Mouse (Mus musculus) heart, embryonic 14.5 days (tissue): ENCODE data around the gene Lce1g. TPM values are rescaled to one million over a fixed set of nuclear protein-coding genes. Genes with fewer than 3 reads are reported as not detected.

ENCODE experiments used
- ATAC-seq: fragments of 200-750 bp; cut with Nextera tagmentation; 2 replicates; pipeline ENCODE4 v1.8.0; 2017; ENCODE audit warnings: low read depth, moderate TSS enrichment; ENCODE audit not compliant: insufficient number of reproducible peaks, insufficient read depth, low FRiP score
- H3K27ac ChIP-seq, 2 experiments: fragments of 200-500 bp in 1 of 2; fragments of 300-500 bp in 1 of 2; sonication (generic) in 1 of 2; replicated peaks in 1 of 2; 2 replicates each; pipeline ENCODE4 v1.5.1; 2012 to 2014; ENCODE audit warnings: low read depth in 2 of 2, low read length in 2 of 2, control low read depth in 1 of 2, mild to moderate bottlenecking in 1 of 2, mixed read lengths in 1 of 2; ENCODE audit not compliant: control insufficient read depth in 1 of 2, insufficient read depth in 1 of 2
- H3K27me3 ChIP-seq: fragments of 300-500 bp; sonication (generic); 2 replicates; pipeline ENCODE4 v1.6.1; 2014; ENCODE audit warnings: mild to moderate bottlenecking, low read length, control low read depth; ENCODE audit not compliant: control insufficient read depth, insufficient read depth
- H3K36me3 ChIP-seq: fragments of 300-500 bp; sonication (generic); 2 replicates; pipeline ENCODE4 v1.6.1; 2014; ENCODE audit warnings: mild to moderate bottlenecking, control low read depth, low read length, mixed read lengths; ENCODE audit not compliant: control insufficient read depth, insufficient read depth
- H3K4me1 ChIP-seq, 2 experiments: fragments of 200-500 bp in 1 of 2; fragments of 300-500 bp in 1 of 2; sonication (generic) in 1 of 2; 2 replicates each; pipeline ENCODE4 v1.6.1; 2012 to 2014; ENCODE audit warnings: low read length in 2 of 2, control low read depth in 1 of 2, mixed read lengths in 1 of 2; ENCODE audit not compliant: control insufficient read depth in 2 of 2, insufficient read depth in 2 of 2
- H3K4me2 ChIP-seq: fragments of 300-500 bp; sonication (generic); 2 replicates; pipeline ENCODE4 v1.6.1; 2014; ENCODE audit warnings: mild to moderate bottlenecking, low read length
- H3K4me3 ChIP-seq, 2 experiments: fragments of 200-500 bp in 1 of 2; fragments of 300-500 bp in 1 of 2; sonication (generic) in 1 of 2; 2 replicates each; pipeline ENCODE4 v1.5.1; 2012 to 2014; ENCODE audit warnings: low read length in 2 of 2, mild to moderate bottlenecking in 2 of 2, control low read depth in 1 of 2, low read depth in 1 of 2, moderate library complexity in 1 of 2; ENCODE audit not compliant: control insufficient read depth in 1 of 2, insufficient read depth in 1 of 2
- H3K9ac ChIP-seq: fragments of 300-500 bp; sonication (generic); 2 replicates; pipeline ENCODE4 v1.6.1; 2014; ENCODE audit warnings: mild to moderate bottlenecking, low read length
- H3K9me3 ChIP-seq: fragments of 300-500 bp; sonication (generic); 2 replicates; pipeline ENCODE4 v1.6.1; 2016; ENCODE audit warnings: low read length, control low read depth; ENCODE audit not compliant: control insufficient read depth
- WGBS: fragments of 180-500 bp; shearing (Covaris S2); extraction: QIAGEN DNeasy Blood & Tissue Kit; methylation state at CpG from one replicate; pipeline ENCODE4 v1.1.7; 2014; 5-methylcytosine and 5-hydroxymethylcytosine counted together
- polyA plus RNA-seq: library from polyadenylated mRNA; unstranded; fragments of >200 nt; fragmentation: Nextera tagmentation; extraction: Ambion mirVana; gene quantifications from 2 replicates; pipeline ENCODE4 v1.2.1, GENCODE M21; 2014

The Lce1g gene
- polyA plus RNA-seq = not detected in 2 replicates

GRCm38 (mm10) chr3:92752238-92752637, at the start of gene Lce1g:
TSS of gene Lce1g (minus strand) at chr3:92752338.
- Histone ChIP-seq H3K27me3 (no peaks in the 10 kb centered on the region), H3K9me3 (no peaks in the 10 kb centered on the region), H3K4me2 (no peak within 1 kb of the TSS), H3K27ac (no peak within 1 kb of the TSS), H3K36me3 (no peaks in the 10 kb centered on the region), H3K4me3 (no peak within 1 kb of the TSS), H3K4me1 (no peaks in the 10 kb centered on the region), H3K9ac (no peak within 1 kb of the TSS)
- no peak for ATAC-seq
- 78% methylated on average over 1 of the region's 1 CpGs for WGBS

GRCm38 (mm10) chr3:92790414-92790813, 38.3 kb upstream of the Lce1g start, which contains the start of gene Lce1j:
TSS of gene Lce1j (minus strand) at chr3:92790514.
- no peak within 1 kb of the TSS for H3K9ac ChIP-seq
- H3K27me3 ChIP-seq = no peaks in the 10 kb centered on the region
- H3K4me1 ChIP-seq = no peaks in the 10 kb centered on the region
- H3K36me3 ChIP-seq = no peaks in the 10 kb centered on the region
- H3K9me3 ChIP-seq = no peaks in the 10 kb centered on the region
- no peak within 1 kb of the TSS for H3K4me3 ChIP-seq
- H3K27ac ChIP-seq = no peak within 1 kb of the TSS
- 70% methylated on average over 1 of the region's 1 CpGs for WGBS
- H3K4me2 ChIP-seq = no peak within 1 kb of the TSS
- ATAC-seq = no peak

- no peaks in the 10 kb centered on the region for H3K9me3 ChIP-seq
- H3K4me2 ChIP-seq = no peak within 1 kb of the TSS
- 72% methylated on average over 1 of the region's 1 CpGs for WGBS
- H3K9ac ChIP-seq = no peak within 1 kb of the TSS
- H3K27me3 ChIP-seq = no peaks in the 10 kb centered on the region
- no peak within 1 kb of the TSS for H3K4me3 ChIP-seq
- H3K36me3 ChIP-seq = no peaks in the 10 kb centered on the region
- no peak for ATAC-seq
- H3K27ac ChIP-seq = no peak within 1 kb of the TSS
- H3K4me1 ChIP-seq = no peaks in the 10 kb centered on the region
Observed at GRCm38 (mm10) chr3:92778799-92779198, 26.7 kb upstream of the Lce1g start, which contains the start of gene Lce1i. TSS of gene Lce1i (minus strand) at chr3:92778899.

- Histone ChIP-seq H3K4me3 (no peak overlapping the region), H3K27ac (no peak overlapping the region), H3K9me3 (no peaks in the 10 kb centered on the region), H3K4me1 (no peaks in the 10 kb centered on the region), H3K4me2 (no peak overlapping the region), H3K27me3 (no peaks in the 10 kb centered on the region), H3K9ac (no peak overlapping the region), H3K36me3 (no peaks in the 10 kb centered on the region)
- WGBS = 17% methylated on average over 3 of the region's 3 CpGs
- no peak for ATAC-seq
Observed at GRCm38 (mm10) chr3:92771573-92771972, 19.4 kb upstream of the Lce1g start.

GRCm38 (mm10) chr3:92764965-92765364, 12.8 kb upstream of the Lce1g start, which contains the start of gene Lce1h:
TSS of gene Lce1h (minus strand) at chr3:92765065.
- Histone ChIP-seq H3K4me2 (no peak within 1 kb of the TSS), H3K4me3 (no peak within 1 kb of the TSS), H3K9ac (no peak within 1 kb of the TSS), H3K36me3 (no peaks in the 10 kb centered on the region), H3K9me3 (no peaks in the 10 kb centered on the region), H3K4me1 (no peaks in the 10 kb centered on the region), H3K27me3 (no peaks in the 10 kb centered on the region), H3K27ac (no peak within 1 kb of the TSS)
- no peak for ATAC-seq
- WGBS = 70% methylated on average over 1 of the region's 1 CpGs

GRCm38 (mm10) chr3:92753197-92753596, 1.1 kb upstream of the Lce1g start:
- 41% methylated on average over 3 of the region's 3 CpGs for WGBS
- H3K4me2 ChIP-seq = no peak overlapping the region
- ATAC-seq = no peak

GRCm38 (mm10) chr3:92738996-92739395, 13.1 kb downstream of the Lce1g start, which contains the start of gene Gm38119:
TSS of gene Gm38119 (minus strand) at chr3:92739096.
- Histone ChIP-seq H3K9ac (no peak within 1 kb of the TSS), H3K36me3 (no peaks in the 10 kb centered on the region), H3K4me1 (no peaks in the 10 kb centered on the region), H3K4me3 (no peak within 1 kb of the TSS), H3K27ac (no peak within 1 kb of the TSS), H3K27me3 (no peaks in the 10 kb centered on the region), H3K4me2 (no peak within 1 kb of the TSS), H3K9me3 (no peaks in the 10 kb centered on the region)
- 54% methylated on average over 1 of the region's 1 CpGs for WGBS
- no peak for ATAC-seq

More at GRCm38 (mm10) chr3:92753197-92753596, 1.1 kb upstream of the Lce1g start:
- Histone ChIP-seq H3K27ac (no peak overlapping the region), H3K36me3 (no peaks in the 10 kb centered on the region), H3K27me3 (no peaks in the 10 kb centered on the region), H3K4me1 (no peaks in the 10 kb centered on the region), H3K4me3 (no peak overlapping the region), H3K9me3 (no peaks in the 10 kb centered on the region), H3K9ac (no peak overlapping the region)

GRCm38 (mm10) chr3:92722631-92723030, 29.5 kb downstream of the Lce1g start:
- Histone ChIP-seq H3K4me3 (no peak overlapping the region), H3K4me1 (no peaks in the 10 kb centered on the region), H3K4me2 (no peak overlapping the region), H3K9ac (no peak overlapping the region), H3K27me3 (no peaks in the 10 kb centered on the region), H3K36me3 (no peaks in the 10 kb centered on the region), H3K27ac (no peak overlapping the region), H3K9me3 (no peaks in the 10 kb centered on the region)
- WGBS = 74% methylated on average over 5 of the region's 5 CpGs
- ATAC-seq = no peak
